Mouse (Mus musculus): ENCODE results near the gene Nudc. TPM values are rescaled to one million over a fixed set of nuclear protein-coding genes. Genes with fewer than 3 reads are reported as not detected.

The Nudc gene
- polyA plus RNA-seq, 1 experiment = 130 TPM

- H3K27me3 ChIP-seq (ENCODE audit: control insufficient read depth, insufficient read depth, insufficient read length) = no peaks in the 10 kb centered on the region
- H3K79me2 ChIP-seq (ENCODE audit: control insufficient read depth, insufficient read depth) = no peaks in the 10 kb centered on the region
- no peak overlapping the region for H3K4me3 ChIP-seq
- no peak for TF ChIP-seq MAX (IDR thresholded peaks at IDR 0.05; ENCODE audit: low read depth)
- TF ChIP-seq USF1 (IDR thresholded peaks at IDR 0.05; ENCODE audit: low read depth) = no peak
- TF ChIP-seq POLR2AphosphoS2 (IDR thresholded peaks at IDR 0.05; ENCODE audit: insufficient read length, low read depth) = no peak
- no peak for TF ChIP-seq TCF3 (IDR thresholded peaks at IDR 0.05; ENCODE audit: insufficient read length, low read depth)
- no peak for TF ChIP-seq CEBPB (IDR thresholded peaks at IDR 0.05; ENCODE audit: insufficient read depth, poor library complexity, severe bottlenecking)
- TF ChIP-seq POLR2A (IDR thresholded peaks at IDR 0.05; ENCODE audit: insufficient read length, low read depth) = no peak
- TF ChIP-seq E2F4 (IDR thresholded peaks at IDR 0.05; ENCODE audit: insufficient read depth) = no peak
- TF ChIP-seq SRF (IDR thresholded peaks at IDR 0.05; ENCODE audit: control insufficient read depth, insufficient read length, low read depth) = no peak
- no peak for TF ChIP-seq TCF12 (IDR thresholded peaks at IDR 0.05; ENCODE audit: insufficient read depth, poor library complexity, severe bottlenecking)
- no peak for TF ChIP-seq REST (IDR thresholded peaks at IDR 0.05; ENCODE audit: insufficient read depth, insufficient read length)
- TF ChIP-seq MYOD1 (IDR thresholded peaks at IDR 0.05; ENCODE audit: control insufficient read depth in 1 of 3, insufficient read length in 2 of 3, low read depth in 2 of 3) = no peak
- no peak for TF ChIP-seq MYOG (IDR thresholded peaks at IDR 0.05; ENCODE audit: control insufficient read depth in 1 of 3, insufficient read depth in 1 of 3, insufficient read length in 2 of 3, low read depth in 2 of 3)
- H3K36me3 ChIP-seq (ENCODE audit: control insufficient read depth, insufficient read depth) = no peaks in the 10 kb centered on the region
- H3K4me2 ChIP-seq (ENCODE audit: low read depth) = no peak overlapping the region
- no peak overlapping the region for H3ac ChIP-seq (ENCODE audit: control insufficient read depth, insufficient read length)
Measured at GRCm38 (mm10) chr4:133511050-133511449, 34.7 kb downstream of the Nudc start.

- no peaks in the 10 kb centered on the region for H3K36me3 ChIP-seq (ENCODE audit: control insufficient read depth, insufficient read depth)
- TF ChIP-seq MYOG (IDR thresholded peaks at IDR 0.05; ENCODE audit: control insufficient read depth in 1 of 3, insufficient read depth in 1 of 3, insufficient read length in 2 of 3, low read depth in 2 of 3) (peak in 1 of 3 experiments; percentile 30), SRF (IDR thresholded peaks at IDR 0.05; ENCODE audit: control insufficient read depth, insufficient read length, low read depth) (no peak), MYOD1 (IDR thresholded peaks at IDR 0.05; ENCODE audit: control insufficient read depth in 1 of 3, insufficient read length in 2 of 3, low read depth in 2 of 3) (peak in 1 of 3 experiments; percentile 18), USF1 (IDR thresholded peaks at IDR 0.05; ENCODE audit: low read depth) (no peak)
- H3K79me2 ChIP-seq (ENCODE audit: control insufficient read depth, insufficient read depth) = no peaks in the 10 kb centered on the region
- no peak overlapping the region for H3ac ChIP-seq (ENCODE audit: control insufficient read depth, insufficient read length)
- no peak overlapping the region for H3K4me3 ChIP-seq
- peaks cover 6% of the 10 kb centered on the region for H3K27me3 ChIP-seq (ENCODE audit: control insufficient read depth, insufficient read depth, insufficient read length)
- no peak overlapping the region for H3K4me2 ChIP-seq (ENCODE audit: low read depth)
Measured at GRCm38 (mm10) chr4:133508990-133509389, 36.8 kb downstream of the Nudc start.

GRCm38 (mm10) chr4:133506573-133506972 lies 39.2 kb downstream of the Nudc start:
- Histone ChIP-seq H3K4me2 (ENCODE audit: low read depth) (no peak overlapping the region), H3K4me3 (no peak overlapping the region), H3ac (ENCODE audit: control insufficient read depth, insufficient read length) (no peak overlapping the region), H3K36me3 (ENCODE audit: control insufficient read depth, insufficient read depth) (no peaks in the 10 kb centered on the region), H3K27me3 (ENCODE audit: control insufficient read depth, insufficient read depth, insufficient read length) (peaks cover 11% of the 10 kb centered on the region), H3K79me2 (ENCODE audit: control insufficient read depth, insufficient read depth) (no peaks in the 10 kb centered on the region)
- no peak for TF ChIP-seq MAX (IDR thresholded peaks at IDR 0.05; ENCODE audit: low read depth)
- TF ChIP-seq MYOD1 (IDR thresholded peaks at IDR 0.05; ENCODE audit: control insufficient read depth in 1 of 3, insufficient read length in 2 of 3, low read depth in 2 of 3) = no peak
- TF ChIP-seq MYOG (IDR thresholded peaks at IDR 0.05; ENCODE audit: control insufficient read depth in 1 of 3, insufficient read depth in 1 of 3, insufficient read length in 2 of 3, low read depth in 2 of 3) = peak in 1 of 3 experiments; percentile 23
- no peak for TF ChIP-seq REST (IDR thresholded peaks at IDR 0.05; ENCODE audit: insufficient read depth, insufficient read length)

DNA sequence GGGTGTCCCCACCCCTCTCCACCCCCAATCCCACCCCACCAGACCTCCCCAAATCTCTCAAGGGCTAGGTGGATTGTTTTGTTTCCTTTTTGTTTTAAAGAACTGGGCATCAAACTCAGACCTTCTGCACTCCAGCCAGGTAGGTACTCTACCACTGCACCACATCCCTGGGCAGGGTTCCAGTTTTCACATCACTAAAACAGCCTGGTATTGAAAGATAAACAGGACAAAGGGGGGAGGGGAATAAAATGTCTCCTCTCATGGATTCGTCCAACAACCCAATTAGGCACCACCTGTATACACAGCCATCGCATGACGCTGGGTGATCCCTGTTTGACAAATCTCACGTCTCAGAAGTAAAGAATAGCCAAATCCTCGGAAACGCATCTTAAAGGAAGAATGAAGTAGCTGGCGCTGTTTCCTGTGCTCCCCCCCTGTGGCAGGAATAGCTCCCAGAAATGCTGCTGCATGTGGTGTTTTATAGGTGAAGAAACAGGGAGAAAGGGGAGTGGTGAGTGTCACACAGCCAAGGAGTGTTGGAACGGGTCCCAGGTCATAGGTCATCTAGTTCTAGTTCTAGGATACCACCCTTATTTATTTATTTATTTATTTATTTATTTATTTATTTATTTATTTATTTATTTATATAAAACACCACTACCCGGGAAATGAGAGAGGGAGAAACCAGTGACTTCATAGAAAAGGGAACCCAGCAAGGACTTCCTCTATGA lies 40.9 kb downstream of the Nudc start:
- H3K27me3 ChIP-seq (ENCODE audit: control insufficient read depth, insufficient read depth, insufficient read length) = peaks cover 24% of the 10 kb centered on the region
- H3K4me2 ChIP-seq (ENCODE audit: low read depth) = no peak overlapping the region
- H3K79me2 ChIP-seq (ENCODE audit: control insufficient read depth, insufficient read depth) = no peaks in the 10 kb centered on the region
- H3K4me3 ChIP-seq = no peak overlapping the region
- TF ChIP-seq SRF (IDR thresholded peaks at IDR 0.05; ENCODE audit: control insufficient read depth, insufficient read length, low read depth) = no peak
- no peak for TF ChIP-seq REST (IDR thresholded peaks at IDR 0.05; ENCODE audit: insufficient read depth, insufficient read length)
- TF ChIP-seq MAX (IDR thresholded peaks at IDR 0.05; ENCODE audit: low read depth) = no peak
- no peak for TF ChIP-seq TCF12 (IDR thresholded peaks at IDR 0.05; ENCODE audit: insufficient read depth, poor library complexity, severe bottlenecking)
- TF ChIP-seq CEBPB (IDR thresholded peaks at IDR 0.05; ENCODE audit: insufficient read depth, poor library complexity, severe bottlenecking) = no peak
- TF ChIP-seq MYOG (IDR thresholded peaks at IDR 0.05; ENCODE audit: control insufficient read depth in 1 of 3, insufficient read depth in 1 of 3, insufficient read length in 2 of 3, low read depth in 2 of 3) = no peak
- no peak for TF ChIP-seq POLR2A (IDR thresholded peaks at IDR 0.05; ENCODE audit: insufficient read length, low read depth)
- TF ChIP-seq USF1 (IDR thresholded peaks at IDR 0.05; ENCODE audit: low read depth) = no peak
- TF ChIP-seq POLR2AphosphoS2 (IDR thresholded peaks at IDR 0.05; ENCODE audit: insufficient read length, low read depth) = no peak
- no peak for TF ChIP-seq E2F4 (IDR thresholded peaks at IDR 0.05; ENCODE audit: insufficient read depth)
- no peaks in the 10 kb centered on the region for H3K36me3 ChIP-seq (ENCODE audit: control insufficient read depth, insufficient read depth)
- no peak overlapping the region for H3ac ChIP-seq (ENCODE audit: control insufficient read depth, insufficient read length)

DNA sequence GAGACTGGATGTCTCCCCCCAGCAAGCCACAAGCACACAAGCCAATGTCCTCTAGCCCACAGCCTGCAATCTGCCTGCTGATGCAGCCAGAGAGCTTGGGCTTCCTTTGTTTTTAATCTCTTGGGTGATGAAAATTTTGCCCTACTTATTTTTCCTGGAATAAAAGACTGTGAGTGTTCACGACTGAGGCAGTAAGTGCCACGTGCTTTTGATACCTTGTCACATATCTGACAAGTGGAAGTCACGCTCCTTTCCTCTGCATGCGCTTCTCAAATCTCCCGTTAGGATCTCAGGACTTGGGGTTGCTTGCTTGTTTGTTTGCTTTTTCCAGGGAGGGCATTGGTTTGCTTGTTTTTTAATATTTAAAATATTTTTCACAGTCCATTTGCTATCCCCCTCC lies 41.5 kb downstream of the Nudc start:
- no peak overlapping the region for H3ac ChIP-seq (ENCODE audit: control insufficient read depth, insufficient read length)
- no peak overlapping the region for H3K4me2 ChIP-seq (ENCODE audit: low read depth)
- no peak for TF ChIP-seq MYOD1 (IDR thresholded peaks at IDR 0.05; ENCODE audit: control insufficient read depth in 1 of 3, insufficient read length in 2 of 3, low read depth in 2 of 3)
- H3K4me3 ChIP-seq = no peak overlapping the region
- no peaks in the 10 kb centered on the region for H3K36me3 ChIP-seq (ENCODE audit: control insufficient read depth, insufficient read depth)
- H3K27me3 ChIP-seq (ENCODE audit: control insufficient read depth, insufficient read depth, insufficient read length) = peaks cover 27% of the 10 kb centered on the region
- H3K79me2 ChIP-seq (ENCODE audit: control insufficient read depth, insufficient read depth) = no peaks in the 10 kb centered on the region

Measured in myocyte (in vitro differentiated cells).